ENCODE assay signal across 18 mouse cellular contexts in the genomic region with DNA sequence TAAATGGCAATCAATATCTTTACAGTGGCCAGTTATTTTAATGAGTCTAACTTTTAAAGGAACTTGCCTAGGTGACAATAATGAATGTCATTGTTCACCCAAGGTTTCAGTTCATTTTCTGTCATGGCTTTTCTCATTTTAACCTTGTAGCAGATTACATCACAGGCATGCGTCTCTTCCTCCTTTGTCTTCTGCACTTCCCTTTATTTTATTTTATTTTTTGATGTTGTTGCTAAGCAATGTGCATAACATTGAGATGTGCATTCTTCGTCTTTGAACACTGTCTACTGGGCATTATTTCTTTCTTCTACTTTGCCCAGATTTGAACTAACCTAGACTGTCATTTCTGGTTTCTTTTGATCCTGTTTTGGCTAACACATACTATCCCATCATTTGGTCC.
DNase-seq lines count a peak whose midpoint lies in the region; ATAC-seq and TF ChIP-seq lines count a peak whose summit lies in the region.
"Had no signal": no experiment of that assay in that cellular context is flagged by ENCODE, and none has a peak within 500 bp of the region (broad histone marks: within the 10 kb centered on the region; RNA-seq: fewer than 3 reads in every experiment).

No protein-coding gene starts in this region.

- H3K4me2 ChIP-seq in hindbrain, embryonic 16.5 days (ENCODE audit: low read length) = no peak overlapping the region
- H3K4me2 ChIP-seq: hindbrain, embryonic 12.5 days; limb, embryonic 15.5 days; lung, embryonic 15.5 days; midbrain, embryonic 11.5 days had no signal

- H3K9me3 ChIP-seq in MEL (replicated peaks; ENCODE audit: insufficient read depth, low read length) = no peaks in the 10 kb centered on the region
- no peaks in the 10 kb centered on the region for H3K9me3 ChIP-seq in hindbrain, embryonic 16.5 days (ENCODE audit: control insufficient read depth, low read length)
- H3K9me3 ChIP-seq: limb, embryonic 15.5 days; lung, embryonic 15.5 days had no signal

- no peaks in the 10 kb centered on the region for H3K27me3 ChIP-seq in MEL (ENCODE audit: control insufficient read depth in 1 of 2, insufficient read depth in 2 of 2, low read length in 2 of 2)
- no peaks in the 10 kb centered on the region for H3K27me3 ChIP-seq in hindbrain, embryonic 16.5 days (replicated peaks; ENCODE audit: control insufficient read depth, insufficient read depth, low read length)
- H3K27me3 ChIP-seq: hindbrain, embryonic 12.5 days; limb, embryonic 15.5 days; lung, embryonic 15.5 days had no signal

- TF ChIP-seq EP300 in MEL (IDR thresholded peaks at IDR 0.05; ENCODE audit: low read depth in 1 of 2, low read length in 2 of 2) = no peak

- 60% methylated on average over 2 of the region's 2 CpGs for WGBS in hindbrain, embryonic 16.5 days

- peak; percentile 25 to 85 for ATAC-seq in hematopoietic stem cell, adult 5-6 weeks (replicated peaks in 1 of 2; ENCODE audit: insufficient read depth in 1 of 2, low FRiP score in 2 of 2, low TSS enrichment in 1 of 2, low read depth in 1 of 2, poor library complexity in 2 of 2, severe bottlenecking in 2 of 2)
- no peak for ATAC-seq in hindbrain, embryonic 16.5 days
- ATAC-seq: intestine, embryonic 16.5 days had no signal

- TF ChIP-seq POLR2A in MEL (IDR thresholded peaks at IDR 0.05; ENCODE audit: control insufficient read depth in 1 of 2, insufficient read depth in 1 of 2, low read depth in 1 of 2, low read length in 2 of 2, poor library complexity in 1 of 2) = no peak

- H3K79me2 ChIP-seq in MEL (ENCODE audit: control insufficient read depth, insufficient read depth, low read length, poor library complexity) = no peaks in the 10 kb centered on the region

- H3K4me3 ChIP-seq in MEL (ENCODE audit: control insufficient read depth in 1 of 2, insufficient read depth in 1 of 2, low read depth in 2 of 2, low read length in 2 of 2) = no peak overlapping the region
- no peak overlapping the region for H3K4me3 ChIP-seq in hindbrain, embryonic 16.5 days (ENCODE audit: low read length)
- H3K4me3 ChIP-seq: hindbrain, embryonic 12.5 days; limb, embryonic 15.5 days; lung, embryonic 15.5 days had no signal

- no peaks in the 10 kb centered on the region for H3K36me3 ChIP-seq in MEL (ENCODE audit: control insufficient read depth in 1 of 2, insufficient read depth in 2 of 2, low read length in 2 of 2)
- H3K36me3 ChIP-seq in hindbrain, embryonic 16.5 days (ENCODE audit: control insufficient read depth, insufficient read depth, low read length) = no peaks in the 10 kb centered on the region
- H3K36me3 ChIP-seq: hindbrain, embryonic 12.5 days; limb, embryonic 15.5 days; lung, embryonic 15.5 days had no signal

- no peak overlapping the region for H3K9ac ChIP-seq in MEL (ENCODE audit: control insufficient read depth, low read depth, low read length, poor library complexity, severe bottlenecking)
- no peak overlapping the region for H3K9ac ChIP-seq in hindbrain, embryonic 16.5 days (ENCODE audit: low read depth, low read length)
- H3K9ac ChIP-seq: hindbrain, embryonic 12.5 days; limb, embryonic 15.5 days; lung, embryonic 15.5 days had no signal

- no peak overlapping the region for H3K27ac ChIP-seq in MEL (ENCODE audit: control insufficient read depth, low read depth, low read length)
- H3K27ac ChIP-seq in hindbrain, embryonic 16.5 days (ENCODE audit: low read depth, low read length) = no peak overlapping the region
- H3K27ac ChIP-seq: hindbrain, embryonic 12.5 days; limb, embryonic 15.5 days; lung, embryonic 15.5 days had no signal

- H3K4me1 ChIP-seq in MEL (ENCODE audit: control insufficient read depth in 1 of 2, insufficient read depth in 2 of 2, low read length in 2 of 2) = no peaks in the 10 kb centered on the region
- H3K4me1 ChIP-seq in hindbrain, embryonic 16.5 days (ENCODE audit: control insufficient read depth, insufficient read depth, low read depth, low read length) = no peaks in the 10 kb centered on the region
- H3K4me1 ChIP-seq: lung, embryonic 15.5 days had no signal

- TF ChIP-seq CTCF in MEL (IDR thresholded peaks at IDR 0.05 in 2 of 3, conservative IDR thresholded peaks at IDR 0.05 in 1 of 3; ENCODE audit: control insufficient read depth in 1 of 3, insufficient read depth in 1 of 3, low read depth in 2 of 3, low read length in 3 of 3, poor library complexity in 1 of 3, severe bottlenecking in 1 of 3) = no peak

- no peak for TF ChIP-seq RAD21 in MEL (IDR thresholded peaks at IDR 0.05; ENCODE audit: low read depth, low read length)

- peak; percentile 14 for DNase-seq in retina, postnatal 1 day
- DNase-seq in retina, embryonic 14.5 days (ENCODE audit: low spot score) = no peak
- peak; percentile 35 for DNase-seq in MEL (ENCODE audit: low read depth, low spot score)
- DNase-seq in urinary bladder, postnatal 4 days (ENCODE audit: low spot score in 2 of 2) = no peak
- DNase-seq in embryo, embryonic 10.5 days (ENCODE audit: low spot score) = no peak
- DNase-seq: adrenal gland, postnatal 25 days; cerebellum, postnatal 14 days; gastrocnemius, postnatal 10 days; kidney, postnatal 10 days; right cerebral cortex, postnatal 14 days; thymus, adult 18-20 months had no signal

TF ChIP-seq in MEL, 35 proteins besides CTCF, POLR2A, EP300 and RAD21:
- TF ChIP-seq SIN3A (IDR thresholded peaks at IDR 0.05; ENCODE audit: low read length) (no peak), CHD1 (IDR thresholded peaks at IDR 0.05; ENCODE audit: low read depth, low read length) (no peak), UBTF (IDR thresholded peaks at IDR 0.05; ENCODE audit: borderline replicate concordance, insufficient read depth, low read depth, low read length) (no peak), ZNF384 (IDR thresholded peaks at IDR 0.05; ENCODE audit: low read depth, low read length) (no peak), SMC3 (IDR thresholded peaks at IDR 0.05; ENCODE audit: low read depth, low read length) (no peak), TAL1 (IDR thresholded peaks at IDR 0.05; ENCODE audit: low read length) (no peak), MAX (IDR thresholded peaks at IDR 0.05; ENCODE audit: low read length) (no peak), POLR2AphosphoS5 (IDR thresholded peaks at IDR 0.05; ENCODE audit: borderline replicate concordance, low read depth, low read length) (no peak), ZC3H11A (IDR thresholded peaks at IDR 0.05; ENCODE audit: low read depth, low read length) (no peak), NELFE (IDR thresholded peaks at IDR 0.05; ENCODE audit: low read depth, low read length) (no peak), GABPA (IDR thresholded peaks at IDR 0.05; ENCODE audit: low read depth, low read length) (no peak), MYB (IDR thresholded peaks at IDR 0.05; ENCODE audit: low read depth, low read length) (no peak), GATA1 (IDR thresholded peaks at IDR 0.05; ENCODE audit: low read depth, low read length) (no peak), MAZ (IDR thresholded peaks at IDR 0.05; ENCODE audit: low read depth, low read length) (no peak), TCF12 (IDR thresholded peaks at IDR 0.05; ENCODE audit: low read depth, low read length) (no peak), MYC (IDR thresholded peaks at IDR 0.05; ENCODE audit: low read depth, low read length) (no peak), MXI1 (IDR thresholded peaks at IDR 0.05; ENCODE audit: low read depth, low read length) (no peak), RCOR1 (IDR thresholded peaks at IDR 0.05; ENCODE audit: low read depth, low read length) (no peak), ZMIZ1 (IDR thresholded peaks at IDR 0.05; ENCODE audit: low read depth, low read length) (no peak)

Comparison
In these comparisons a context has a peak if more than half of its experiments do, and no peak if none do; other contexts are left out.
1. DNase-seq: peak in retina, postnatal 1 day (single experiment) and MEL (single experiment); none in retina, embryonic 14.5 days (single experiment), urinary bladder, postnatal 4 days (0 of 2) and embryo, embryonic 10.5 days (single experiment).